Mouse (Mus musculus) common myeloid progenitor, adult 5-6 weeks (primary cell): Measurements from ENCODE around the gene Blvrb. TPM values are rescaled to one million over a fixed set of nuclear protein-coding genes. Genes with fewer than 3 reads are reported as not detected.

Source experiments
- ATAC-seq: replicated peaks from 2 replicates; pipeline ENCODE4 v1.8.0; 2016; ENCODE audit warnings: low read depth, mild to moderate bottlenecking, moderate TSS enrichment, inconsistent platforms; ENCODE audit not compliant: poor library complexity, severe bottlenecking
- total RNA-seq: library from RNA; stranded (forward); fragments of 200-1000, 187-1606 nt; gene quantifications from 2 replicates; pipeline ENCODE4 v1.2.3, GENCODE M21; 2017

The Blvrb gene
- total RNA-seq, 1 experiment from 2014 or later: 78.0 TPM

- no peak for ATAC-seq
These were observed 836 bp downstream of the Blvrb start for GRCm38 (mm10) chr7:27448421-27449206.

- ATAC-seq: no peak
These were observed 1.6 kb downstream of the Blvrb start for GRCm38 (mm10) chr7:27449256-27449862.

- ATAC-seq: no peak
These were observed 3.6 kb downstream of the Blvrb start for GRCm38 (mm10) chr7:27451359-27451758.

GRCm38 (mm10) chr7:27452206-27452770 is 4.5 kb downstream of the Blvrb start:
- ATAC-seq: no peak

- peak; percentile 62 for ATAC-seq
These were observed 6.8 kb downstream of the Blvrb start for GRCm38 (mm10) chr7:27454461-27455121.

- no peak for ATAC-seq
These were observed 7.5 kb downstream of the Blvrb start for GRCm38 (mm10) chr7:27455273-27455672.

- no peak for ATAC-seq
These were observed 10.8 kb downstream of the Blvrb start for GRCm38 (mm10) chr7:27458614-27459013.

GRCm38 (mm10) chr7:27459640-27460039 is 11.9 kb downstream of the Blvrb start:
- no peak for ATAC-seq

- peak; percentile 60; the same call in 1 of the 2 replicates for ATAC-seq
These were observed 12.7 kb downstream of the Blvrb start for GRCm38 (mm10) chr7:27460477-27460876.

- peak; percentile 29; the same call in 1 of the 2 replicates for ATAC-seq
These were observed 19.9 kb downstream of the Blvrb start for GRCm38 (mm10) chr7:27467648-27468047.

- ATAC-seq: no peak
These were observed 23.8 kb downstream of the Blvrb start for GRCm38 (mm10) chr7:27471390-27472120.

GRCm38 (mm10) chr7:27472596-27472995 is 24.8 kb downstream of the Blvrb start:
- ATAC-seq: no peak

- ATAC-seq: peak; percentile 72
These were observed 25.5 kb downstream of the Blvrb start, which contains the start of gene Sertad3 for GRCm38 (mm10) chr7:27473156-27473834. Gene Sertad3 (plus strand): TSS chr7:27473768.

GRCm38 (mm10) chr7:27473835-27474489 is 26.2 kb downstream of the Blvrb start:
- no peak for ATAC-seq

- peak; percentile 75 for ATAC-seq
These were observed 26.7 kb downstream of the Blvrb start for GRCm38 (mm10) chr7:27474490-27474954.

GRCm38 (mm10) chr7:27475596-27475995 is 27.8 kb downstream of the Blvrb start:
- no peak for ATAC-seq

- ATAC-seq: no peak
These were observed 28.4 kb downstream of the Blvrb start for GRCm38 (mm10) chr7:27476098-27476635.

- no peak for ATAC-seq
These were observed 30.8 kb downstream of the Blvrb start for GRCm38 (mm10) chr7:27478561-27478960.
